Mouse (Mus musculus) layer of hippocampus, adult 8-10 months (tissue): Measurements from ENCODE around the gene Slc39a5. TPM values are rescaled to one million over a fixed set of nuclear protein-coding genes. Genes with fewer than 3 reads are reported as not detected.

Experiments used
- DNase-seq, 2 experiments: peaks; one replicate each; pipeline ENCODE4 v3.0.0; 2022; ENCODE audit warnings: low spot score in 2 of 2
- total RNA-seq, 4 experiments: library from RNA; stranded (reverse); gene quantifications; 2 replicates each; pipeline ENCODE4 v1.2.4; 2022

The Slc39a5 gene
- under 1 TPM in 3 of 4 experiments, not detected in 1; 0.35 to 0.45 (median 0.43) TPM for total RNA-seq

GRCm38 (mm10) chr10:128401056-128401455, at the start of gene Slc39a5:
TSS of gene Slc39a5 (minus strand) at chr10:128401229.
- DNase-seq = no peak

DNA sequence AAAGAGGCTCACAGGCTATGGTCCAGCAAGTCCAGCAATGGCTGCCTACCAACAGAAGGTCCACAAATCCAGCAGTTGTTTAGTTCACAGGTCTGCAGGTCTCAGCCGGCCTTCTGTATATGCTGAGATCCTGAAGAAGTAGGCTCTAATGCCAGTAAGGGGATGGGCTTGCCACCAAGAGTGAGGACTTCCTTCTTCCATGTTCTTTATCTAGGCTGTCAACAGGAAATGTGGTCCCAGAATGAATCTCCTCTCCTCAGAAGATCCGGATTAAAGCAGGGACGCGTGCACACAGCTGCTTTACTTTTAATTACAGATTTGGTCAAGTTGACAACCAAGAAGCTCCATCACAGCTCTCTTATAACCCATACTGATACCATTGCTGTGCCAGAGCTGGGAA, 44.4 kb upstream of the Slc39a5 start:
- no peak for DNase-seq

- no peak for DNase-seq
Observed at GRCm38 (mm10) chr10:128444354-128444753, 43.3 kb upstream of the Slc39a5 start.

- no peak for DNase-seq
Observed at GRCm38 (mm10) chr10:128442718-128443117, 41.7 kb upstream of the Slc39a5 start.

DNA sequence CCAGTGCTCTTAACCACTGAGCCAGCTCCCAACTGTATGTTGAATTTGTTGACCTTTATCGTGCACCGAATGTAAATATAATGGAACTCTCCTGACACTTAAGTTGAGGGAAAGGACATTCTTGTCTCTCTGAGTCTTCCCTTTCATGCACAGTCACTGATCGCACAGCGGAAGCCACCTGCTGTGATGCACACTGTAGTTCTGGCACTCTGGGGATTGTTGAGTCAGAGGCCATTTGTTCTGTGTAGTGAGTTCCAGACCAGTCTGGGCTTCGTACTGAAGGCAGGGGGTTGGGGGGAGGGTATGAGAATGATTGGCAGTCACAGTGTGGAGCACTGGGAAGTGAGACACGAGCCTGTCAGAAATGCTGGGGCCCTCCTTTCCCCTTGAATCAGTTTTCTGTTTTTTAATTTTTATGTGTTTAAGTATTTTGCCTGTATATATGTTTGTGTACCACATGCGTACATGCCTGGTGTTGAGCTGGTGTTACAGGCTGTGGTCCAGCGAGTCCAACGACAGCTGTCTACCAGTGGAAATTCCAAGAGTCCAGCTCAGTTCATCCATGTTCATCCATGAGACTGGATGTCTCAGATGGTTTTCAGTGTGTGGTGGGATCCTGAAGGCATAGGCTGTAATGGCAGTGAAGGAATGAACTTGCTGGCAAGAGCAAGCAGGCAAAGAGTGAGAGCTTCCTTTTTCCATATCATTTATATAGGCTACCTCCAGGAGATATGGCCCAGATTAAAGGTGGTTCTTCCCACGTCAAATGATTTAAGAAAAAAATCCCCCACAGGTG, 40.5 kb upstream of the Slc39a5 start:
- DNase-seq = no peak

- no peak for DNase-seq
Observed at GRCm38 (mm10) chr10:128440407-128440806, 39.4 kb upstream of the Slc39a5 start.

DNA sequence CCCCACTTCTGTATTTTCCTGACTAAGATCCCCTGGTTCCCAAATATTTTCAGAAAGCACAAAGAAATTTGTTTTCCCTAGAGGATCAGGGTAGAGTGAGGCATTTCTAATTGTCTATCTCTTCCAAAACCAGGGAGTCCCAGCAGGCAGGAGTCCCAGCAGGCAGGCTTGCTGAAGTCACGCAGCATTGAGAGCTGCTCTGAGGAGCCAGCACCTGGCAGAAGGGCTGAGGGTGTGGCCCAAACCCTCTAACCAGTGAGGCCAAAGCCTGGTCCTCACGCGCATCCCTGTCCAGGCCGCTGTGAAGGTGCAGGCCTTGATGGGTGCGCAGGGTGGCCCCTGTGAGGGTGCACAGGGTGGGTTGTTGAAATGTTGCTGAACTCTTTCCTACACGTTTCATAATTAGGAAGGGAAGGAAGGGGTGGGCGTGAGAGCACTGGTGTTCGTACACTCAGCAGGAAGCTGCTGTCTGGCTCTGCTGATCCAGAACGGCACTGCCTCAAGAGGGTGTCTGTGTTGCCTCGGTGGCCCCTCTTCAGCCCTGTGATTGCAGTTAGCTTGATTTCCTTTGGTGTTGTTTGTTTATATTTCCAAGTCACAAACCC, 37.7 kb upstream of the Slc39a5 start:
- DNase-seq = no peak

DNA sequence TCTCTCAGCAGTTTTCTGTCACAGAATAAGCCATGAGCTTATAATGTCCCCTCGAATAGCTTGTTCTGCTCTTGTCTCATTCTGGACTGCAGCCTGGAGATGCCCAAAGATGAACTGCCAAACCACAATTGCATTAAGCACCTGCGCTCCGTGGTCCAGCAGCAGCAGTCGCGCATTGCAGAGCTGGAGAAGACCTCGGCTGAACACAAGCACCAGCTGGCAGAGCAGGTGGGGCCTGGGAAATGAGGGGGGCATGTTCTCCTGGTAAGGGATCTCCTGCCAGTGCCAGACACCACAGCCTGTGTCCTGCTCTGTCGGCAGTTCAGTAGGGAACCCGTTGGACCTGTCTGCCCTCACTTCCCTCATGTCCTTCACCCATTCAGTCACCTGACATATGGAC, 35.3 kb upstream of the Slc39a5 start:
- DNase-seq = no peak

- DNase-seq = no peak
Observed at GRCm38 (mm10) chr10:128435873-128436272, 34.8 kb upstream of the Slc39a5 start.

DNA sequence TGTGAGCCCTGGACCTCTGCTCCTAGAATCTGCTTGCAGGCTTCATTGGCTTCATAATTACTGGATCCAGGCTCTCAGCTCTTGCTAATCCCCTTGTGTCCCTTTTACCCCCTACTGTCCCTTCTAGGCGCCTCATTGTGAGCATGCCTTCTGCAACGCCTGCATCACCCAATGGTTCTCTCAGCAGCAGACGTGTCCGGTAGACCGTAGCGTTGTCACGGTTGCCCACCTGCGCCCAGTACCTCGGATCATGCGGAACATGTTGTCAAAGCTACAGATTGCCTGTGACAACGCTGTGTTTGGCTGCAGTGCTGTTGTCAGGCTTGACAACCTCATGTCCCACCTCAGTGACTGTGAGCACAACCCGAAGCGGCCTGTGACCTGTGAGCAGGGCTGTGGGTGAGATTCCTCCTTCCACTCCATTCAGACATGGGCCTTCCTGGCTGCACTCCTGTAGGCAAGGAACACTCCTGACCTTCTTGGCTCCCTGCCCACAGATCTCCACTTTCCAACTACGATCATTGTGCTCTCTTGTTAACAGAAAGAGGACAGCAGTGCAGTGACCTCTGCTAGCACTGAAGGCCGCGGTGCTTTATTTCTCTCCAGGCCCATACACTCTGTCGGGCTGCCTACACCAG, 34.3 kb upstream of the Slc39a5 start:
- DNase-seq = no peak

DNA sequence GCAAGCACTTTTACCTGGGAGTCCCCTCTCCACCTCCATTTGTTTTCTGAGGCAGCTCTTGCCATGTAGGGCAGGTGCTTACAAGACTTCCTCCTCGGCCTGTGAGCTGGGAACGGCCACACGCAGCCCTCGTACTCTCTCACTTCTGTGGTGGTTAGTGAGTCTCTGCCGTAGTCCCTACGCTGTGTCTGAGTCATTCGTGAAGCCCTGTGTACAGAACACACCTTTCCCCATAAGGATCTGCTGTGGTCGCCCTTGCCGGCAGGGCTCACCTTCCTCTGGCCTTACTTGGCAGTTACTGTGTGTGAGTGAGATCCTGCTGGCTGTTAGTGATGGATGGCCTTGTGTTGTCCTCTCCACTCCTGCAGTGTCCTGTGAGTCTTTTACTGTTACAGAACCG, 33.7 kb upstream of the Slc39a5 start:
- DNase-seq = no peak

DNA sequence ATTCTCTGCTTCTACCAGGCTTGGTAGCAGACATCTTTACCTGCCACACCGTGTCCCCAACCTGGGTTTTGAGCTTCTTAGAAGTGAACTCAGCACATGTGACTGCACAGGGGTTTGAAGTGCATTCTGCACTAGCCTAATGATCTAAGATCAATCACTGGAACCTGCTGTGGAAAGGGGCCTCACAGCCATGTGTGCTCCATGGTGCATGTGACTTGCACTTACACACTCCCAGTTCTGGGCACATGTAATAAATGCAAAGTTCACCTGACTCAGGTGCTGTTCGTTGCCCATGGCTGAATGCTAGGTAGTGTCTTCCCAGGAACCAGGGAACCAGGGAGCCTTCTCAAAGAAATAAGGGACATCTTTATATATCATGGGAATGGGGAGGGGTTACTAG, 32.4 kb upstream of the Slc39a5 start:
- no peak for DNase-seq

GRCm38 (mm10) chr10:128429454-128429853, 28.4 kb upstream of the Slc39a5 start:
- DNase-seq = no peak

DNA sequence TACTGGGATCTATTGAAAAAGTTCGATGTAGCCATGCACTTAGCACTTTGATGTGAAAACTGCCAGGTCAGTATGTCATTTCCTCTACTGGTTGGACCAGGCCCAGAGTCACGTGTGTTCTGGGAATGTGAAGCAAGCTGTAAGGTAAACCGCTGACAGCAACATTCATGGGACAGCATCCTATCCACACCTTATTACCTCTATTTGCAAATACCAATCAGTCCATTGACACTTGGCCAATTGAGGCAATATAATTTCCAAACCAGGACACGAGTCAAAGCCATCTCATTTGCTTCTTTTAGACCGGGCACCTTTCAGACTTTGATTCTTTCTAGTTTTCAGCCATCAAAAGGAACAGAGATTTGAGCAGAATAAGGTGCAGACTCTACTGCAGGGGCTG, 28.0 kb upstream of the Slc39a5 start:
- DNase-seq = no peak

- no peak for DNase-seq
Observed at GRCm38 (mm10) chr10:128425260-128425659, 24.2 kb upstream of the Slc39a5 start.

DNA sequence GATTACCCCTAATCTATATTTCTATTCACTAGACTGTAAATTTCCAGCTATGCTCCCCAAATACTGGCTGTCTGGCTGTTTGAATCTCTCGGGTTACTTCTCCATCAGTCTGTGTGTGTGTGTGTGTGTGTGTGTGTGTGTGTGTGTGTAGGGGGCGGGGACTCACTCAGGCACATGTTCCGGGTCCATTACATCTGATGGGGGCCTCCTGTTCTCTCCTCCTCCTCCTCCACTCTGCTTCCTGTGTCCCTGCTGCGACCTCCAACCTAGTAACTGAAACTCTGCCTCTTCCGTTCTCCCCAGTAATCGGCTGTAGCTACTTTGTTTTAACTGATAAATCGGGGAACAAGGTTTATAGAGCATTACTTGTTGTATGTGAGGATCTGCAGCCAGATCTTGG, 23.6 kb upstream of the Slc39a5 start:
- no peak for DNase-seq

- DNase-seq = no peak
Observed at GRCm38 (mm10) chr10:128422426-128422825, 21.4 kb upstream of the Slc39a5 start.

GRCm38 (mm10) chr10:128414848-128415247, 13.8 kb upstream of the Slc39a5 start:
- DNase-seq = no peak

- no peak for DNase-seq
Observed at GRCm38 (mm10) chr10:128413076-128413475, 12.0 kb upstream of the Slc39a5 start.

GRCm38 (mm10) chr10:128412558-128412957, 11.5 kb upstream of the Slc39a5 start:
- no peak for DNase-seq

- DNase-seq = peak in 1 of 2 experiments; percentile 39
Observed at GRCm38 (mm10) chr10:128412055-128412381, 11.0 kb upstream of the Slc39a5 start.

DNA sequence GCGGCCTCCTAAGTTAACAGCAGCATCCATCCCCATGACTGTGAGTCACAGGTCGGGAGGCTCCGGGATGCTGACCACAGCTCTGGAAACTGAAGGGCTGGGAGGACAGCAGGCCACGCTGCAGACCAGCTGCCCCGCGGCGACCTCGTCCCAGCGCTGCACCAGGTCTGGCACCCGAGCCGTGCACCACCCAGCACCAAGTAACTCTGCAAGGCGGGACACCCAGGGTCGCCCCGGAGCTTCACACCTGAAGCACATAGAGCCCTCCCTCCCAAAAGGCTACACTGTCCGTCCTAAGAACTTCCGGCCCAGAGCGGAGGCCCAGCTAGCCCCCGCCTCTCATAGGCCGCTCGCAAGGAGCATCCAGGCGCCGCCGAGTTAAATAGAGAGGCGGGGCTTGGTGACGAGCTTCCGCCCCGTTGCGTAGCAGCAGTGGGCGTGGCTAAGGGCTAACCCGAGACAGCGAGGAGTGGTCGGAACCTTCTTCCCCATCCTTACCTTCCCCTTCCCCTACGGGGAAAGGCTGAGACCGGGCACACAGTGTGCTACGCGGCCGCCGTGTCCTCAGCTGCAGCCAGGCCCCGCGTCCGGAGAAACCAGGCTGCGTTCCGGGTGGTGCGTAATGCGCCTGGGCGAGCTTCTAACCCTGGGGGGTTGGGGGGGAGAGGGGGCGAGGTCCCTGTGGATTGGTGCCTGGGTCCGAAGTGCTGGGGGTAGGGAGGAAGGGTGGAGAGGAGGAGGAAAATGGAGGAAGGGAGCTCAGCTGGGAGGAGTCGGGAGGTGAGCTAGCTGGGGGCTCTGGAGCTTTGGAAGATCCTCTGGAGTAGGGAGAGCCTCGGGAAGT, 10.4 kb upstream of the Slc39a5 start, which contains the start of the genes Nabp2 and Rnf41:
Nabp2 (minus strand) TSS at position 282 of the 844 bp plus-strand sequence.
Rnf41 (plus strand) TSS at position 447 of the 844 bp plus-strand sequence.
- peak; percentile 94 for DNase-seq
